Mouse (Mus musculus) T-helper 17 cell (primary cell): ENCODE measurements at regions not wholly inside any gene's neighbourhood (a gene's known extent, or its start where the extent isn't known, plus 50 kb on each side); places are given as distances from the start of the nearest gene placed in this dataset.
"Not testable (repeated sequence)": the region's sequence is repeated elsewhere in the genome, so short reads cannot be mapped to it uniquely, and the experiment has no call there.

Experiments used
- in situ Hi-C, 2 experiments: fragments of 300-600 bp; cut with MboI, MseI; formaldehyde crosslinking; loops; 1 replicate in 1 of 2; 2 replicates in 1 of 2; pipeline ENCODE4 v1.15.1; 2025; ENCODE audit warnings: high pct_unique_total_duplicates in 2 of 2

DNA sequence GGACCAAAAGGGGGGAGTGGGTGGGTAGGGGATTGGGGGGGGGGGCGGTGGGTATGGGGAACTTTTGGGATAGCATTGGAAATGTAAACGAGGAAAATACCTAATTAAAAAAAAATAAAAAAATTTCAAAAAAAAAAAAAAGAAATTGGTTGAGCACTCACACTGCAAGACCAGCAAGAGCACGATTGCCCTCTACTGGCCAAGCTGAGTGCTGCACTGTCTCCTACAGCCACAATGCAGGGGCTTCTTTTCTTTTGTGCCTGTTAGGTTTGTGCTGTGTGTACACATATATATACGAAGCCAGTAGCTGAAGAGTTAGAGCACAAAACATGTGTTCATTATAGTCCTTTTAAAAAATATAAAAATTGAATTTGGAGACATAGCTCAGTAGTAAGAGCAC lies 55.6 kb downstream of the Mup20 start:
- in situ Hi-C loops: loop anchor here in 1 of 2 experiments (10.0 kb wide), 1 partner anchor 1434 kb away; no protein-coding TSS in a partner anchor

DNA sequence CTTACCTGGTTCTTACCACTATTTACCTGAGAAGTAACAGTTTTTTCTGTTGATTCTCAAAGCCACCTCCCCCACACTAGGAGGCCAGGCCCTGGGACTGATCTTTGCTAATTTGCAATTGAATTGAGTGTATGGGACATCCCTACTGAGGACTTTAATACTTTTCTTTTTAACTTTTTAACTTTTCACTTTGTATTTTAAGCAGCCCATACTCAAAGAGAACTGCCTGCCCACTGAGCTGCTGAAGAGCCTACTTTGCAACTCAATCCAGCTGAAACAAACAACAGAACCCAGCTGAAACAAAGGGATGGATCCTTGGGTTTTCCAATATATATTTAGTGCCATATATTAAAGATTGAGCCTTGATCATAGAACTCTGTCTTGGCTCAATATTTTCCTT lies 64.0 kb downstream of the Mup20 start:
- in situ Hi-C loops: loop anchor here in 1 of 2 experiments (5.0 to 10.0 kb wide), 2 partner anchors 192 to 1425 kb away; no protein-coding TSS in a partner anchor

DNA sequence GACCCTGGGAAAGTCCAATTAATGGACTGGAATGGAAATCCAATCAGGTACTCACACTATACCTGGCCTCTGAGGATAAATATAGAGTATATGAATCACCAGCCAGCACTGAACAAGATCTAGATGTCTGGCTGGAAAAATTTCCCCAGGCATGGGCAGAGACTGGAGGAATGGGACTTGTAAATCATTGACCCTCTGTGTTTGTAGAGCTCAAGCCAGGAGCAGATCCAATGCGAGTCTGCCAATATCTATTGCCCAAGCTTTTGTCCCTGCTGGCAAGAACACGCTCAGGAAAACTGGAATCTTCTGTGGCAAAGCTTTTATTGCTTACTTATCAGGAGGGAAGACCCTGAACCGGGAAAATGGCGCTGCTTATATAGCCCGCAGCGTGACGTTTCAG lies 77.8 kb downstream of the Mup20 start:
- in situ Hi-C loops: loop anchor here in 1 of 2 experiments (5.0 kb wide), 1 partner anchor 49 kb away; no protein-coding TSS in a partner anchor

DNA sequence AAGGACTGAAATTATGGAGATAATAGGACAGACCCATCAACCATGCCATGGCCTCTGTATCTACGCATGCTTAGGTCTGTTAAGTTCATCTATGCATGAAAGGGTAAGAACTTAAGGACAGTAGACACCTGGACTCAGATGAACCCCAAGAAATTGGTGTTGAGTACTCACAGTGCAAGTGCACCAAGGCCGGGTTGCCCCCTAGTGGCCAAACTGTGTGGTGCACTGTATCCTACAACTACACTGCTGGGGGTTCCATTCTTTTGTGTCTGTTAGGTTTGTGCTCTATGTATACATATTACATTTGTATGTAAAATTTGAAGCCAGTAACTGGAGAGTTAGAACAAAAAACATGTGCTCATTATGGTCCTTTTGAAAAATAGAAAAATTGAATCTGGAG lies 80.7 kb downstream of the Mup20 start:
- in situ Hi-C loops: no loop called here

DNA sequence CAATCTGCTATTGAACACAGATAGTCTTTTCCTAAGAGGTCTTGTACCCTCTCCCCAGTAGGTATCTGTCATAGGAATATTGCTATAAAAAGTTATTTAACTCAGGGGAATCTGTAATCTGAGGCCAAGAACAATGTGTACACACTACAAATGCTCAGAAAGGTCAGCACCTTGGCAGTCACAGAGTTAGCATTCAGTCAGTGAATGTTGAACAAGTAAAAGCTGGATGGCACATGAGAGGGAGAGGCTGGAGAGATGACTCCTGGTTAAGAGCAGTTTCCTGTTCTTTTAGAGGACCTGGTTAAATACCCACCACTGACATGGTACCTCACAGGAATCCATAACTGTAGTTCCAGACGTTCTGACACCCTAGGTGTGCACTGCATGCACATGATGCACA lies 84.3 kb downstream of the Mup20 start:
- in situ Hi-C loops: no loop called here

DNA sequence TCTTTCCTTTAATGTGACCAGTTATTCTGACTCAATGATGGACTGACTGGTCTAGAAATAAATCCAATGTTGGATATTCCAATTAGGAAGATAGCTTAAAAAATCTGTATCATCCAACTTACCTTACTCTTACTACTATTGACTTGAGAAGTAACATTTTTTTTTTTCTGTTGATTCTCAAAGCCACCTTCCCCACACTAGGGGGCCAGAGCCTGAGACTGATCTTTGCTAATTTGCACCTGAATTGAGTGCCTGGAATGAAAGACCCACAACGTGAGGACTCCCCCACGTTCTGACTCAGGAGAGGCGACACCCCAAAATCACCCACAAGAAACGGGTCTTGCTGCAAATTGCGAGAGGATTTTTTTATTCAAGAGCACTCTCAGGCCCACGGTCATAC lies 86.3 kb downstream of the Mup20 start:
- in situ Hi-C loops: not testable (repeated sequence)

DNA sequence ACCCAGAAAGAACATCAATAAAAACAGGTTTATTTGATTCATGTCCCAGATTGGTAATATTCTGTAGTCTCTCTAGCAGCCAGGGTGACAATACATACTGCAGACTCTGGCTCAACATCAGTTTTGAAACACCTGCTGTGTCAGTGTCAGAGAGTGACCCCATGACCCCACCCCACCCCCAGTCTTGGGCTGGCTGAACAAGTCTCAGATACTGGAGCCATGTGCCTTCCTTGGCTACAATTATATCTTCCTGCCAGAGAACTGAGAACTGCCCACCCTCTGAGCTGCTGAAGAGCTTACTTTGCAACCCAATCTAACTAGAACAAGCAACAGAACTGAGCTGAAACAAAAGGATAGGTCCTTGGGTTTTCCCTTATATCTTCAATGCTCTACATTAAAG lies 91.6 kb downstream of the Mup20 start:
- in situ Hi-C loops: loop anchor here in 1 of 2 experiments (5.0 kb wide), 1 partner anchor 90 kb away; the partner anchor contains the start of gene Mup20
